Mouse (Mus musculus): Measurements from ENCODE around the gene Gm28042.

Gene Gm28042

DNA sequence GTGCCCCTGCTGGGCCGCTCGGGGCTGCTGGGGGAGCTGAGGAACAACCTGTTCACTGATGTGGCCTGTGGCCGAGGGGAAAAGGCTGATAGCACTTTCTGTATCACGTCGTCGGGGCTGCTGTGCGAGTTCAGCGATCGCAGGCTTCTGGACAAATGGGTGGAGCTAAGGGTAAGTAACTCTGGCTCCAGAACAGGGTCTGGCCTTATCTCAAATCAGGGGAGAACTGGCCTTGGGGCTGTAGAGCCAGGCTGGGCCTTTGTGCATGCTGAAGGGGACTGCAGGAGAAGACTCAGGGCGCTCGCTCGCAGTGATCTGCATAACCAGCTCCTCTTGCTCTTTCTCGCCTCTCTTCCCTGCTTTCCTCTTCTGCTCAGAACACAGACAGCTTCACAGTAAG is 14.4 kb upstream of the Gm28042 start:
- no peak for DNase-seq (ENCODE audit: low spot score)

- DNase-seq (ENCODE audit: low spot score) = no peak
Measured at GRCm38 (mm10) chr2:120013831-120014486, 13.3 kb upstream of the Gm28042 start.

DNA sequence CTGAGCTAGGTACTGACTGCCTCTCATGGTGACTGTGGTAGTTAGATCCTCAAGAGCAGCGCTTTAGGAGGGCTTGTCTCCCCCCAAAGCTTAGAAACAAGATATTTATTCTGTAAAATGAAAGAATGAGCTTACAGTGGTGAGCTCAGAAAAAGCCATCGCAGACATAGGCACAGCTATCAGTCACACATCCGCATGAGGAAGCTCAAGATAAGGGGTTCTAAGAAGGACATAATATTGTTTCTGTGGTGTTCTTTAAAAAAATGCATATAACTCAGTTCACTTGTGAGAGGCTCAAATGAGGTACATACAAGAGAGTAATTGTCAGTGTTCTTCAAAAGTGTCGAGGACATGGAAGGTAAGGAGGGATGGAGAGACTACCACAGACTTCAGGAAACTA is 11.4 kb upstream of the Gm28042 start:
- DNase-seq (ENCODE audit: low spot score) = no peak

DNA sequence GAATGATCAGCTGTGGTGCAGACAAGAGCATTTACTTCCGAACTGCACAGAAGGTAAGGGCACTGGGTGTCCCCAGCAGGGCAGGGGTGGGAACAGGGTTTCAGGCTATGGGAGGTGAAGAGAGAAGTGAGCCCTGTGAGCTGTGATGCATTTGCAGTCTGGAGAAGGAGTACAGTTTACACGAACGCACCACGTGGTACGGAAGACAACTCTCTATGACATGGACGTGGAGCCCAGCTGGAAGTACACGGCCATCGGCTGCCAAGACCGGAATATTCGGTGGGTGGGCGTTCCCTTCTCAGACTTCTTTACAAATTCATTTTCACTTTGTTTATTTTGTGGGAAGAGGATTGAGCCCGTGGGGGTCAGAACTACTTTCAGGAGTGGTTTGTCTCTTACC is 9.7 kb upstream of the Gm28042 start:
- no peak for DNase-seq (ENCODE audit: low spot score)

- no peak for DNase-seq (ENCODE audit: low spot score)
Measured at GRCm38 (mm10) chr2:120024337-120024736, 3.0 kb upstream of the Gm28042 start.

GRCm38 (mm10) chr2:120027950-120028331 is 648 bp downstream of the Gm28042 start:
- DNase-seq (ENCODE audit: low spot score) = no peak

GRCm38 (mm10) chr2:120030380-120030779 is 3.1 kb downstream of the Gm28042 start:
- no peak for DNase-seq (ENCODE audit: low spot score)

- DNase-seq (ENCODE audit: low spot score) = no peak
Measured at GRCm38 (mm10) chr2:120032726-120033467, 5.6 kb downstream of the Gm28042 start, which contains the start of gene Pla2g4b. Gene Pla2g4b (plus strand): TSS chr2:120033417.

DNA sequence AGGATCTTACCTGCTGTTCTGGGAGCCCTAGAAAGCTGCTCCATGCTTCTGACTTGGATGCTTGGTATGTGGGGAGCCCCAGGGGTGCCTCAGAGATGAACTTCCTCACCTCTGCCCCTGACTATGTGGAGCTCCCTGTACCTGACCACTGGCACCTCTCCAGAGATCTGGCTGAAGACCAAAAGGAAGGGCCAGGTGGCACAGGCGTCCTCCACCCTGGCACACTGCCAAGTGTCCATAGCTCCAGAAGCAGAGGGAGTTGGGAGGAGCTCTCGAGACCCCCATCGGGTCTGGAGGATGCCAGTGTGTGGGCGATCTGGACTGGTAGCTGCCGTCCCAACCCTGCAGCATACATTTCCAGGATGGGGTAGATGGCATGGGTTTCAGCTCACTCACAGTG is 6.4 kb downstream of the Gm28042 start:
- DNase-seq (ENCODE audit: low spot score) = no peak

DNA sequence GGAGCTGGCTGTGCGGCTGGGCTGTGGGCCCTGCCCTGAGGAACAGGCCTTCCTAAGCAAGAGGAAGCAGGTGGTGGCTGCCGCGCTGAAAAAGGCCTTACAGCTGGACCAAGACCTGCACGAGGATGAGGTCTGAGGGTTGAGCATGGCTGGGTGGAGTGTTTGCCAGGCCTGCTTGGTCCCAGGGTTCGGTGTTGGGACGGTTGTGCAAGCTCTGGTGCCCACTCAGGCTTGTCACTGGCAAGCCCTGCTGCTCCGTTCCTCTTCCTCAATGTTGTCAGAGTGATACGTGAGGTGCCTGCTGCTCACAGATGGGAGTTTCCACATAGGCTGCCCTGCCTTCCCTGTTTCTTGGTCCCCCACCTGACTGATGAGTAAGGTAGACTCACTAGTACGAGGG is 10.5 kb downstream of the Gm28042 start:
- DNase-seq (ENCODE audit: low spot score) = no peak

DNA sequence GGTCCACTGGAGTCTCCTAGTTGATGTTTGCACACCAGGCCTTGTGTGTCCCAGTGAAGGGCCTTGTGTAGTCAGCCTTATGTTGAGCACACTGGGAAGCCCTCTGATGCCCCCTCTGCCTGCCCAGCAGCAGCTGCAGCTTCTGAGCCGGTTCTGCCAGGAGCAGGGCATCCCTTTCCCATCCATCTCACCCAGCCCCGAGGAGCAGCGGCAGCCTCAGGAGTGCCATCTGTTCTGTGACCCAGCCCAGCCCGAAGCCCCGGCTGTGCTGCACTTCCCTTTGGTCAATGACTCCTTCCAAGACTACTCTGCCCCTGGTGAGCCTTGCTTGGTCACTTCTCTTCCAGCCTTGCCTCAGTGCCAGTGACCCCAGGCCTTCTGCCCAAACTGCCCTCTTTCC is 13.7 kb downstream of the Gm28042 start:
- DNase-seq (ENCODE audit: low spot score) = no peak

DNA sequence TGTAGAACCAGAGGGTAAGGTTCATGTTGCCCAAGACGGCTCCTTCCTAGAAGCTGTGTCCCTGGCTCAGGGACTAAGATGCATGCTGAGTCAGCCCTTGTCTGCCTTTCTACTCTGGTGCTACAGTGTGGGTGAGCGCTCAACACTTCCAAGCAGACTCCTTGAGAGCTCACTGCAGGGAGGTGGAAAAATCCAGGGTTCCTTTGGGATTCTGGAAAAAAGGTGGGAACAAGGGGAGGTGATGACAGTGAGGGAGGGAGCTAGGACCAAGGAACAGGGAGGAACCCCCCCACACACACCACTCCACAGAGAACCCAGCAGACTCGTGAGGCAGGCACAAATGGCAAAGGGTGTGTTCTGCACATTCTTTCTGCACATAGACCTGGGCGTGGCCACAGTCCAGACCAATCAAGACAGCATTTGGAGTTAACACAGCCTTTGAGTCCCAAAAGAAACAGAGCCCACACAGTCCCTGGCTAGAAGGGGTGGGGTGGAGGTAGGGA is 16.9 kb downstream of the Gm28042 start:
- no peak for DNase-seq (ENCODE audit: low spot score)

DNA sequence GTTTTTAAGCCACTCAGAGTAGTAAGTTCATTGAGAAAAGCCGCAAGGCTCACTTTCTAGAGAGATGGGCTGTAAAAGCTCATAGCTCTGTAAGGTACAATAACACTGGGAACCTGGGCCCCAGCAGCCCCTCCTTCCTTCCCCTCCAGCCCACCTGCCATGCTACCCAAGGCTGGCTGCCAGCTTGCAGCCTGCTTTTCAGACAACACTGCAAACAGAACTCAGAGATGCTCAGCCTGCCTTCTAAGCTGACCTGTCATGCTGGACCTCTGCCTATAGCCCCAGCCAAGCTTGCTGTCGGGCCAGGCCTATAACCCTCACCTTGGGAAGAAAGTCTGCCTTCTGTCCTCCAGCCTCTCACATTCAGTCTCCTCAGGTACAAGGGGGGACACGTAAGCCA is 17.4 kb downstream of the Gm28042 start:
- DNase-seq (ENCODE audit: low spot score) = no peak

GRCm38 (mm10) chr2:120046486-120047310 is 19.4 kb downstream of the Gm28042 start:
- DNase-seq (ENCODE audit: low spot score) = no peak

GRCm38 (mm10) chr2:120048173-120048572 is 20.9 kb downstream of the Gm28042 start:
- DNase-seq (ENCODE audit: low spot score) = no peak

GRCm38 (mm10) chr2:120049632-120050274 is 22.5 kb downstream of the Gm28042 start:
- no peak for DNase-seq (ENCODE audit: low spot score)

GRCm38 (mm10) chr2:120051405-120051804 is 24.1 kb downstream of the Gm28042 start:
- no peak for DNase-seq (ENCODE audit: low spot score)

- DNase-seq (ENCODE audit: low spot score) = no peak
Measured at GRCm38 (mm10) chr2:120054771-120055552, 27.7 kb downstream of the Gm28042 start.

DNA sequence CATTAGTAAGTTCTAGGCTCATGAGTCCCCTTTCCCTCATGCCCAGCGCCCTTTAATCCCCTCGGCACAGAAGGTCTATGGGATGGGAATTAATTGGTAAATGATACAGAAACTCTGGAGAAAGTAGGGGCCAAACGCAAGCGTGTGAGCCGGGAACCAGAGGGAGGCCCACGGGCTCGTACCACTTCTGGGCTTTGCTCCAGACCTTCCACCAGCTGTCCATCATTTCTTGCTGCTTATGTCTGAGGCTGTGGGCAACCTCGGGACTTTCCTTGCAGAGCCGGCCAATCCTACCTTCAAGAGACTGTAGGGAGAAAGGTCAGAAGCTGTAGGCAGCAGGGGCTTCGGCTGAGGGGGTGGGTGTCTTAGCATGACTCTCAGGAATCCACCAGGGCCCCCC is 28.6 kb downstream of the Gm28042 start:
- DNase-seq (ENCODE audit: low spot score) = no peak

DNA sequence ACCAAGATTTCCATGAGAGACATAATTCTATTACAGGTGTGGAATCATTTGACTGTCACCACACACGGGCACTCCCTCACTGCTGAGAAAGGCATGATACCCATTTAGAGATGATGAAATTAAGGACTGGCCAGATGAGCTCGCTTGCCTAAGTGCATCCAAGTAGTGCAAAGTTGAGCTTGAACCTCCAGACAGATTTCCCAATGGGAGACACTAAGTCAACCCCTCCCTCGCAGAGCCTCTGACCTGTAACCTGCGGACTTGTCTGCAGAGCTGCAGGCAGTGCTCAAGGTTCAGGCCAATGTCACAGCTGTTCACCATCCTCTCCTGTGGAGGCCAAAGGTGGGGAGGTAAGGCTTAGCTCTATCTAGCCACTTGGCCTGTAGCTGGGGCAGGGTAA is 31.5 kb downstream of the Gm28042 start:
- no peak for DNase-seq (ENCODE audit: low spot score)

DNA sequence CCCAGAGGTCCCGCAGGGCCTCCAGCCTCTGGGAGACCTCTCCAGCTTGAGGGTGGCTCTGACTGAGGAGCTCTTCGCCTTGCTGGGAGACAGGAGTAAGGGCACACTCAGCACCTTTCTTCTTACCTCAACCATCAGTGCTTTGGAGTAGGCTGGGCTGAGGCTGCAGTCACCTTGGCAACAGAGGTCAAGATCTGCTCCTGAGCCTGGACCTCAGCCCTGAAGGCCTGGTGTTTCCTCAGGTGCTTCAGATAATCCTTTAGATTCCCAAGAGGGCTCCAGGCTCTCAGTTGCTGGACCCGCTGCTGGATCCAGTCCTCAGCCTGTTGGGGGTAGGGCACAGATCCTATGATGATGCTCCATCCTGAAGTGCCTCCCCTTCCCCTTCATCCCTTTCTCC is 32.2 kb downstream of the Gm28042 start:
- DNase-seq (ENCODE audit: low spot score) = no peak

Measured in T-cell, adult 2 months (primary cell).